Mouse (Mus musculus): ENCODE measurements around the gene Atg4c.

DNA sequence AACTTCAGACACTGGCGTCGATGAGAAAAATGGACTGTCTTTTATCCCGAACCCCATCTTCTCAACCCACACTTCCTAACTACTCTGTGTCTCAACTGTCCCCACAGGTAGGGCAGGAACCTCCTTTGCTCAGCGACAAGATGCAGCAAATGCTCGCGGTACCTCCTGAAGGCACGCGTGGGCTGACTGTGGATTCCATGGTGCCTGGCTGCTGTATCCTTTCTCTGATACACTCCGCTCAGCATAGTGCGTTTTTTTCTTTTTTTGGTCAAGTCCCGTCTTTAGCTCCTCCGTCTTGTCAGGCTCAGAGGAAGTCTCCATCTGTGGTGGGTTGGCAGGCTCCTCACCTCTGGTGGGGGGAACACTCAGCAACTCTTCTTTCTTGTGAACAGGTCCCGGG, 111.1 kb downstream of the Atg4c start:
- no peak for TF ChIP-seq ZNF384 (IDR thresholded peaks at IDR 0.05; ENCODE audit: low read depth, low read length)
- TF ChIP-seq ZC3H11A (IDR thresholded peaks at IDR 0.05; ENCODE audit: low read depth, low read length) = no peak
- no peak for TF ChIP-seq SIN3A (IDR thresholded peaks at IDR 0.05; ENCODE audit: low read length)
- TF ChIP-seq POLR2AphosphoS2 (IDR thresholded peaks at IDR 0.05; ENCODE audit: low read depth, low read length) = no peak
- TF ChIP-seq NELFE (IDR thresholded peaks at IDR 0.05; ENCODE audit: low read depth, low read length) = no peak
- TF ChIP-seq MAZ (IDR thresholded peaks at IDR 0.05; ENCODE audit: low read depth, low read length) = no peak
- no peak for TF ChIP-seq CTCF (conservative IDR thresholded peaks at IDR 0.05 in 1 of 2, IDR thresholded peaks at IDR 0.05 in 1 of 2; ENCODE audit: low read depth in 2 of 2, low read length in 2 of 2)
